Mouse (Mus musculus): Measurements from ENCODE around the gene Ntm.

Gene Ntm

DNA sequence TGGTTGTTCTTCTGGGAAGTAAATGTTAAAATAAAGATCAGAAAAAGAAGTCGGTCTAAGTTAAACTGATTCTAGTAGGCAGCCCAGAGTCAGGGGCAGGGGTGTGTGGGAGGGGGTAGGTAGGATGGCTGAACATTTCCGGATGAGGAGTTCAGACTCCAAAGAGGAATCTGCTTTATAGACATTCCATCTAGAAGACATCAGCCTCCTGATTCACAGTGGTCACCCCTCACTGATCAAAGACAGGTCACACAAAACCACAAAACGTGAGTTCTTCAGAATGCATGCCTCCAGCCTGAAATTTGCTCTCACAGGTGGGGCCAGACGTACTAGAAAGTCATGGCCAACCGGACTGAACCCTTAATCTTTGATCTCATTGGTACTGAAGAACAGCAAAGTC is 895.4 kb downstream of the Ntm start:
- no peak for DNase-seq (ENCODE audit: low read depth, low spot score)

DNA sequence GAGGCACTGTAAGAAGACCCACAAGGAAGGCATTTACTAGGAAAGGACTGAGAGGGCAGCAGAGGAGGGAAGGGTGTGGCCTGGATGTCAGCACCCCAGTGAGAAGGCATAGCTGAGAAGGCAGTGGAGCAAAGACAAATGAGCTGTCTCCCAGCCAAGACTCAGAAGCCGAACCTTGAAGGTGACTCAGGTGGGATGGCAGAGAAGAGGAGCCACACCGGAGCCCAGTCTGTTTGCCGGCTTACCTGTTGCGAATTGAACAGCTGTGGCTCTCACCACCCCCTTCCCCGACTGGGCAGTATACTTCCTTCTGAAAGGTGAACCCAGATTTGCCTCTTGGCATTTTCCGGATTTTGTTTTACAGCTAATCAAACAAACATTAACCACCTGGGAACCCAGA is 902.6 kb downstream of the Ntm start:
- DNase-seq (ENCODE audit: low read depth, low spot score): no peak

DNA sequence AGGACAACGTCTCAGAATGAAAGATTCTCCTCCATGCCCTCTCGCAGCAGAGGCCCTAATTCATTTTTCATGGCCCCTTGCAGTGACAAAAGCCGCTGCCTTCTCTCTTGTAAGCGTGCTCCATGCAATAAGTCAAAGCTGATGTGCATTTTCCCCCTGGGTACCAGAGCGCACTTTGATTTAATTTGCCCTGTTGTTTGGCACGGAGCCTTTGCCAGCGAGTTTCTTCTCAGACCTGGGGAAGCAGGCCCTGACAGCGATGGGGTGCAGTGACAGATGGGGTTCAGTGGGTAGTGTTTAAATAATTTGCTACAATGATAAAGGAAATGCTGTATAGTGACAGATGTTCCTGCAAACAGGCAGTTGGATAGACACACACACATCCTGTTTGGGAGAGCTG is 904.1 kb downstream of the Ntm start:
- DNase-seq (ENCODE audit: low read depth, low spot score): no peak

DNA sequence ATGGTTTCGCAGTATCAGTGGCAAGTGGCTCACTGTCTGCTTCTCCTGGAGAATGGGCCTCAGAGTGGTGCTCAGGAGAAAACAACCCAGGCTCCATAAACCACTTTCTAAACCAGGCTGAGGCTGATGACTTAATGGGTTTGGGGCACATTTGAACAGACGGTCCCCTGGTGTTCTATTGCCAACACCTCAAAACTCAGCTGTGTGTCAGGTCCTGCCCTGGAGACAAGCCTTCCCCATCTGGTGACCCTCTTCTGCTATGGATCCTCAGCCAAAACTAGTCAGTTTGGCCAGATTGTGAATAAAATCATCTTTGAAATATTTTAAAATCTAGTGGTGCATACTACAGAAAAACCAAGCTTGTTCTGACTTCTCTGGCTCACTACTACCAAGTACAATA is 907.3 kb downstream of the Ntm start:
- no peak for DNase-seq (ENCODE audit: low read depth, low spot score)

DNA sequence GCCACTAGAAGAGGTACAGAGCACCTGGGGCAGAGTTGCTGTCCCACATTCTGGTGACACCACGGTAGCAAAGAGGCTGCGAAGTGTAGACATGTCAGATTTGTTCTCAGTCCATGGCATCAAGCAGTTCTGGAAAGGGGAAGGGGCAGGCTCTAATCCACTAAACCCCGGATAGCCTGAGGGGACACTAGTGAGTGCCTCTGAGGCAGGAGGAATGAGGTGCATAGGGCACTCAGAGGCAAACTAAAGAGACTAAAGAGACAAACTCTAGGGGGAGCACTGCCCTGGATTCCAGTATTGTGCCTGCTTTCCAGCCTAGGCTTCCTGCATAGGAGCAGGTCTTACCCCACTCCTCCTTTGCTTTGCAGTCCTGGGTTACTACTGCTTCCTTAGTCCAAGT is 926.5 kb downstream of the Ntm start:
- DNase-seq (ENCODE audit: low read depth, low spot score): peak; percentile 49

DNA sequence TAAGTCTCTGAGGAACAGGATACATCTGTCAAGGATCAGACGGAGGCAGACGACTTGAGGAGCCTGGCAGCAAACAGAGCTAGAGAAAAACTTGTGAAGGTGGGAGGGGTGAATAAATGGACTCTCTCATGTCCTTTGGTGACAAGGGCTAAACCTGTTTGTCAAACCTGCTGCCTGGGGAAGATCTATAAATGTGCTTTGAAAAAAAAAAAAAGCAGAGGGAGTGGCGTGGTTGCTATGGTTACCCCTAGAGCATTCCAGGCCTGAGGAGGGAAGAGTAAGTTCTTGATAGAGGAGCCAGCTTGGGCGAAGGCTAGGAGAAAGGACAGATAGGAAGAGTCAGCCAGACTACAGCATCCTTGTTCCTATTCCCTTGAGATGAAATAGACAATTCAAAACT is 926.9 kb downstream of the Ntm start:
- peak; percentile 5 for DNase-seq (ENCODE audit: low read depth, low spot score)

DNA sequence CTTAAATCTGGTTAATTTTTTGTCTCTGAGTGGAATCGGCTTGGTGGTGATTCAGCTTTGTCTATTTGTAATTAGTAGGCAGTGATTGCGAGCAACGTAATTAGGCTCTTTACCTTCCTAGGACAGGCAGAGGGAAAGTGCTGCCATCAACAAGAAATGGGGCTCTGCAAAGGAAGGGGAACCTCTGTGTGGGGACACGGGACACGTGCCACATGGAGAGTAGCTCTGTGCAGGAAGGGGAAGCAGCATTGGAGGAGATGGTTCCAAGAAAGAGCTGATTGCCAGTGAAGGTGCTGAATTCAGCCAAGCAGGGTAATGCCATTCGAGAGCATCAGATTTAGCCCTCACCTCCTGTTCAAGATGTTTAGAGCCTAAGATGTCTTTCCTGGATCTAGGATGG is 936.5 kb downstream of the Ntm start:
- no peak for DNase-seq (ENCODE audit: low read depth, low spot score)

DNA sequence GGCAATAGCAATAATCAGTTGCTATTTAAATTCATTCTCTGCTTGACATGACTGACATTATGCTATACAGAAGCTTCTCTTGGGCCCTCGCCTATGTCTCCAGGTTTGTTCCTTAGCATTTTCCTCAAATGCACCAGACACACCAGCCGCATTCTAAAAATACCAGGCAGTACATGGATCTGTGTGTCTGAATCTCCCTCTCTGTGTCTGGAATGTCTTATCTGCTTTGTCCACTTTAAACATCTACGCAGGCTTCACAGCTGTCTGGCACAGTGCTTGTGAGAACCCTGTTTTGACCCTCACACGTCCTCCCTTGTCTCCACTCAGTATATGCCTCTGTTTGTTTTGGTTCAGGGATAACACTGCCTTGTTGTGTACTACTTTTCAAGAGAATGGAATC is 937.3 kb downstream of the Ntm start:
- no peak for DNase-seq (ENCODE audit: low read depth, low spot score)

DNA sequence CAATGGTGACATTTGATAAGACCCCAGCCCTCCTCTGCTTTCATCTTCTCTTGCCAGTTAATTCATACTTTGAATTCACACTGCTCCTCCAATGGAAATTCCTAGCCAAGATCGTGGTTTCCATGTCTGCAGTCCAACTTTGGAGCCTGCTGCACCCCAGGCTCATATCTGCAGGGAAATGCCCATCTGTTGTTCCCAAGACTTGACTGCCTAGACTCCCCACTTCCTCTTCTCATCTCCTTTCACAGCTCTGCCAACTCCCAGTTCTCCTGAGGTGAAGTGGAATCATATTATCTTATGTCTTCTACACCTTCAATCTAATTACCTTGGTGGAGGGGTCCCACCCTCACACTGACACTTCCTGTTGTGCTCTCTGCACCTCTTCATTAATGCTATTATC is 937.8 kb downstream of the Ntm start:
- DNase-seq (ENCODE audit: low read depth, low spot score): no peak

DNA sequence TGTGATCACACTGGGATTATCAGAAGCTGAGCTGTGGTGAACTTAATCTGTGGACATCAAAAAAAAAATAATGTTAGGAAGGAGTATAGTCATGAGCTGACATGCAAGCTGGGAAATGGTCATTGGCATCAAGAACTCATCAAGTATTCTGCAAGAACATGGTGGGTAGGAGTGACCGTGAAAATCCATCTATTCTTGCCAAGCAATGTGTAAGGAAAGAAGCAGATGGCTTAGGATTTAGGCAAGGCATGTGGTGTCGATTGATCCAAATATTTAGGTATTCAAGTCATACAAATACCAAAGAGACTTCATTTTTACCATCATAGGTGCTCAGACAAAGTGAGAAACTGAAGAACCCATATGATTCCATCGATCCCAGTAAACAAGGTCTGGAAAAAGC is 946.1 kb downstream of the Ntm start:
- DNase-seq (ENCODE audit: low read depth, low spot score): no peak

DNA sequence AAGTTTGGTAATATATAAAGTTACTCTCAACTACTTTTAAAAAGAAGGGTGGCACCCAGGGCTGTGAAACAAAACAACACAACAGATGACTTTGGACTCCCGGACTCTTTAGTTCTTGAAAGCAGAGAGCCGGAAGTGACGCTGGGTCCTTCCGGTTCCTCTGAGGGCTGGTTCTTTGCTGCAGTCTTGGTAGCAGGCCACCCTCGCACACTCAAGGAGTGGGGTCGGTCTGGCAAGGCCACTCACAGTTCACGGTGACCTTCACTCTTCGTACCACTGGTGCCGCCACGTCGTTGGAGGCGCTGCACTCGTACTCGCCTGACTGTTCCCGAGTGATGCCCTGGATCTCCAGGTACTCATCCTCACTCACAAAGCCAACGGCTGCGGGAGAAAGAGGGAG is 949.1 kb downstream of the Ntm start:
- peak; percentile 9 for DNase-seq (ENCODE audit: low read depth, low spot score)

DNA sequence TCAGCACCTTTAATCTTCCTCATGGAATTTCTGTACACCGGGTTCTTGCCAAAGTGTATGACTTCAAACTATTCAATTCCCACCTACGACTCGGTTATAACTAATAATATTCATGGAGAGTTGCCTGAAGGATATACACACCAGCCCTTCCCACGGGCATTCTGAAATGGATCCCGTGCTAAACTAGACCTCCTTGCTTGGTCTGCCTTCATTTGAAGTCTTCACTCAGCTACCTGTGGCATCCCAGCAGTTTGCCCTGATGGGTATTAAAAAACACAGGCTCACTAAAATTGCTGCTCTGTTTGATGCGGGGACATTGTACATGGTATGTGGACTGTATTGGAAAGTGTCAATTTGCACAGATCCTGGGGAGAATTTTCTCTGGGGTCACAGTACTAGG is 950.4 kb downstream of the Ntm start:
- no peak for DNase-seq (ENCODE audit: low read depth, low spot score)

DNA sequence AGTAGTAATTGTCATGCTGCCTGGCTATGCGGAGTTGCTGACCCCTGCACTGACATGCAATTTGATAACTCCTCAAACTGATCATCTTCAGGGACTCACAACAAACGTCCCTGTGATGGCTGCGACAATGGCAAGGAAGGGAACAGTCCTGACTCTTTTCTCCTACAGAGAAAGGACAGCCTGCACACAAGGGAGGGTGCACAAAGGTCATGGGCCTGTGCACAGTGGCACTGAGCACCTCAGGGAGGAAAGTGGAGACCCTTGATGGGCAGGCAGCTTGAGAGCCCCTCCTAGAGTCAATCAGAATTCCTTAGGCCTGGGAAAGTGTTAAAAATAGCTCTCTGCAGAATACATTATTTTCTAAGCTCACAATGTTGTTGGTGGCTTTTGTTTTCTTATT is 951.5 kb downstream of the Ntm start:
- DNase-seq (ENCODE audit: low read depth, low spot score): no peak

DNA sequence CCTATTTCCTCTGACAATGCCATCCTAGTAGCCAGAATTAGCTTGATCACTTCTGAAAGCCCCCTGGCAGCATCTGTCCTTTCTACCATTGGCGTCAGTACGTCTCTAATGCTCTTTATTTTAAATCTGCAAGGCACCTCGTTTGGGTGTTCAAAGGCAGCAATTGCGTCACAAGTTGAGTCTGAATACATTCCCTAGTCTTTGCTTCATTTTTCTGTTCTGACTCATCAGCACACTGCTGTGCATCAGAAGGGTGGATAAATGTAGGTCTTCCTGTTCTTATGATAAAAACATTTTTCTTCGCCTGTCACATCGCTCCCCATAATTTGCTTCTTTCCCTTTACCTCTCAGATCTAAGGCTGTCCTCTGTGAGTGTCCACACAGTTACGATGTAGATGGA is 958.4 kb downstream of the Ntm start:
- no peak for DNase-seq (ENCODE audit: low read depth, low spot score)

DNA sequence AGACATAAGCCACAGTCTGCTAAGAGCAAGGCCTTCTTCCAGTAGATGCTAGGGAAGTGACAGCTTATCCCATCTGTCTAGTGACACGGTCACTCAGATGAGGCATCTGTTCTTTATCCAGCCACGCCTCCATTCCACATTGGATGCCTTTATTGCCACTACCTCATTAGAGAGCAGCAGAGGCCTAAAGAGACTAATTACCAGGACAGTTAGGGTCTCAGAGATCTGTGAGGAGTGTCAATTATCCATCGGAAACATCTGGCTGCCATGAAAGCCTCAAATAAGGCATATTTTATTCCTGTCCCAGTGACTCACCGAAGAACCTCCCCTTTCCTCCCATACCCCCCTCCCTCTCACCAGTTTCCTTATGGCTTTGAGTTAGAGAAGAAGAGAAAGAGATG is 963.0 kb downstream of the Ntm start:
- DNase-seq (ENCODE audit: low read depth, low spot score): no peak

DNA sequence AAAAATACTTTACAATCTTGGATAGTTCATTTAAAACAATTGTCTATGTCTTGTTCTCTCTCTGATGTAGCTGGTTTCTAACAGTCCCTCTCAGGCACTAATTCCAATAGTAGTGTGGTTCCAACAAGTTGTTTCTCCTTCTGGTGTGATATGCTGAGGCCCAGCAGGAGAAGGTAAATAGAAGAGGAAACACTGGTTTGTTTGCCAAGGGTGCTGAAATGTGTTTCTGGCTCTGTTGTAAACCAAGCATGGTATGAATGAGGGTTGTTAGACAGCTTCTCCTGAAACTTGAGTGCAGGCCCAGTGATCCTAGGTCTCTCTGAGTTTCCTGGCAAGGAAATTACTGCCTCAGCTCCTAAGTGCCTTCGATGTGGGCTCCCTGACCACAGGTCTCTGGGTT is 985.7 kb downstream of the Ntm start:
- no peak for DNase-seq (ENCODE audit: low read depth, low spot score)

DNA sequence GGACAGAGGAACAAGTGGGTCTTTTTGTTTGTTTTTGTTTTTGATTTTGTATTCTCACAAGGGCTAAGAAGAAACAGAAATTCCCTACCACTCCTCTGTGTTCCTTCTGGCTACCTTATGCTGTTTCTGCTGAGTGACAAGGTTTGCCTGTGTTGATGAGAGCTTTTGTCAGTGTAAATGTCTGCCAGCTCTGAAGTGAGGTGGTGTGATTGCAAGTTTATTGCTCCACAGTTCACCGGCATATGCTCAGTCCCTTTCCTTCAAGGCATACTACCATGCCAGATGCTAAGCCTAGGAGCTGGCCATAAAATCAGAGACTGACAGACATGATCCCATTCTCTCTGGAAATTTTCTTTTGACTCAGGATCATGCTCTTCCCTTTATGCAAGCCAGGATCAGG is 993.5 kb downstream of the Ntm start:
- no peak for DNase-seq (ENCODE audit: low read depth, low spot score)
